Mouse (Mus musculus) neural tube, embryonic 14.5 days (tissue): ENCODE measurements around the gene Ubxn11. TPM values are rescaled to one million over a fixed set of nuclear protein-coding genes. Genes with fewer than 3 reads are reported as not detected.
"Not testable (repeated sequence)": the region's sequence is repeated elsewhere in the genome, so short reads cannot be mapped to it uniquely, and the experiment has no call there.

Experiments
- ATAC-seq: fragments of 200-750 bp; cut with Nextera tagmentation; 2 replicates; pipeline ENCODE4 v1.8.0; 2017; ENCODE audit warnings: low read depth, mild to moderate bottlenecking, moderate TSS enrichment, moderate library complexity
- H3K27ac ChIP-seq: fragments of 300-500 bp; sonication (generic); 2 replicates; pipeline ENCODE4 v1.5.1; 2014; ENCODE audit warnings: low read depth, mild to moderate bottlenecking, control low read depth, low read length, moderate library complexity, mixed read lengths
- H3K27me3 ChIP-seq: fragments of 300-500 bp; sonication (generic); 2 replicates; pipeline ENCODE4 v1.6.1; 2014; ENCODE audit warnings: low read length; ENCODE audit not compliant: control insufficient read depth, insufficient read depth
- H3K36me3 ChIP-seq: fragments of 300-500 bp; sonication (generic); 2 replicates; pipeline ENCODE4 v1.6.1; 2014; ENCODE audit warnings: low read length, mixed read lengths; ENCODE audit not compliant: control insufficient read depth, insufficient read depth
- H3K4me1 ChIP-seq: fragments of 300-500 bp; sonication (generic); 2 replicates; pipeline ENCODE4 v1.6.1; 2014; ENCODE audit warnings: low read length; ENCODE audit not compliant: control insufficient read depth, insufficient read depth
- H3K4me2 ChIP-seq: fragments of 300-500 bp; sonication (generic); 2 replicates; pipeline ENCODE4 v1.6.1; 2014; ENCODE audit warnings: mild to moderate bottlenecking, low read depth, low read length, control low read depth
- H3K4me3 ChIP-seq: fragments of 300-500 bp; sonication (generic); 2 replicates; pipeline ENCODE4 v1.5.1; 2014; ENCODE audit warnings: low read depth, low read length, control low read depth, mixed read lengths
- H3K9ac ChIP-seq: fragments of 300-500 bp; sonication (generic); replicated peaks from 2 replicates; pipeline ENCODE4 v1.6.1; 2014; ENCODE audit warnings: low read depth, mild to moderate bottlenecking, control low read depth, low read length, mixed read lengths
- H3K9me3 ChIP-seq: fragments of 300-500 bp; sonication (generic); 2 replicates; pipeline ENCODE4 v1.6.1; 2016; ENCODE audit warnings: low read length; ENCODE audit not compliant: control insufficient read depth
- WGBS: fragments of 180-500 bp; shearing (Covaris S2); extraction: QIAGEN DNeasy Blood & Tissue Kit; methylation state at CpG from one replicate; pipeline ENCODE4 v1.1.7; 2014; 5-methylcytosine and 5-hydroxymethylcytosine counted together
- polyA plus RNA-seq: library from polyadenylated mRNA; unstranded; fragments of >200 nt; fragmentation: Nextera tagmentation; extraction: Ambion mirVana; gene quantifications from 2 replicates; pipeline ENCODE4 v1.2.1, GENCODE M21; 2014

The Ubxn11 gene
- polyA plus RNA-seq, 1 experiment from 2014 or later = 26.9 TPM

DNA sequence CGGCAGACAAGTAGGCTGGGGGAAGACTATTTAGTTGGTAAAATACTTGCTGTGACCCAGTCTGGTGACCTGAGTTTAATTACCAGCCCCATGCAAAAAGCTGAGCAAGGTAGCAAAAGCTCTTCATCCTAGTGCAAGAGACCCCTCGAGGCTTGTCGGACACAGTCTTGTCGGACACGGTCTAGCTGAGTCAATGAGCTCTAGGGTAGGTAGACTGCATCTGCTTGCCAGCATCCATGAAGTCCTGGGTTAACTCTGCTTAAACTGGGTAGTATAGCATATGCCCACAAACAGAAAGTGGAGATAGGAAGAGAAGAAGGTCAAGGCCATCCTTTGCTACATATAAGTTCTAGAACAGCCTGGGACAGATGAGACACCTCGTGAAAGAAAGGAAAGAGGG is 56.4 kb downstream of the Ubxn11 start:
- no peak for ATAC-seq
- Histone ChIP-seq H3K27me3 (no peaks in the 10 kb centered on the region), H3K4me1 (no peaks in the 10 kb centered on the region), H3K9me3 (no peaks in the 10 kb centered on the region), H3K4me3 (no peak overlapping the region), H3K9ac (no peak overlapping the region), H3K36me3 (no peaks in the 10 kb centered on the region), H3K4me2 (no peak overlapping the region), H3K27ac (no peak overlapping the region)
- WGBS = 81% methylated on average over 6 of the region's 6 CpGs

DNA sequence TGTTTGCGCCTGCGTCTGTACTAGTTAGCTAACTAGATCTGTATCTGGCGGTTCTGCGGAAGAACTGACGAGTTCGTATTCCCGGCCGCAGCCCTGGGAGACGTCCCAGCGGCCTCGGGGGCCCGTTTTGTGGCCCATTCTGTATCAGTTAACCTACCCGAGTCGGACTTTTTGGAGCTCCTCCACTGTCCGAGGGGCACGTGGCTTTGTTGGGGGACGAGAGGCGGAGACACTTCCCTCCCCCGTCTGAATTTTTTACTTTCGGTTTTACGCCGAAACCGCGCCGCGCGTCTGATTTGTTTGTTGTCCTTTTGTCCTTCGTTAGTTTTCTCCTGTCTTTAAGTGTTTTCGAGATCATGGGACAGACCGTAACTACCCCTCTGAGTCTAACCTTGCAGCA is 57.7 kb downstream of the Ubxn11 start:
- H3K4me1 ChIP-seq = not testable (repeated sequence)
- 3% methylated on average over 26 of the region's 30 CpGs for WGBS

DNA sequence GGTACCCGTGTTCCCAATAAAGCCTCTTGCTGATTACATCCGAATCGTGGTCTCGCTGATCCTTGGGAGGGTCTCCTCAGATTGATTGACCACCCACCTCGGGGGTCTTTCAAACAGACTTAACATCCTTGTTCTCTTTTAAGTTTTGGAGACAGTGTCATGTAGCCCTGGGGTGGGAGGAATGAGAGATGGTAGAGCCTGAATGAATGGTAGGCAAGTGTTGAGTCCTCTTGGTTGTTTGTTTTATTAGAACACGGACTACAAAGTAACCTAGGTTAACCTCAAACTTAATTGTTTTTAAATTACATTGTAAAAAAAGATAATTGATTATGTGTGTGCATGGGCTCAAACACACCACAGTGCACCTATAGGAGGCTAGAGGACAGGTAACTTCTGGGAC is 62.2 kb downstream of the Ubxn11 start:
- H3K4me3 ChIP-seq = no peak overlapping the region
- ATAC-seq = no peak
- no peaks in the 10 kb centered on the region for H3K4me1 ChIP-seq
- H3K9ac ChIP-seq = no peak overlapping the region
- 90% methylated on average over 3 of the region's 6 CpGs for WGBS
- H3K4me2 ChIP-seq = no peak overlapping the region
- H3K27me3 ChIP-seq = no peaks in the 10 kb centered on the region
- no peaks in the 10 kb centered on the region for H3K36me3 ChIP-seq
- H3K27ac ChIP-seq = no peak overlapping the region
- H3K9me3 ChIP-seq = no peaks in the 10 kb centered on the region

More for the DNA sequence above, 57.7 kb downstream of the Ubxn11 start:
- H3K9ac ChIP-seq, H3K27me3 ChIP-seq, H3K27ac ChIP-seq, ATAC-seq, H3K36me3 ChIP-seq, H3K9me3 ChIP-seq: not testable (repeated sequence)
- Histone ChIP-seq H3K4me3 (peak overlapping the region; percentile 35), H3K4me2 (peak overlapping the region; percentile 50)

DNA sequence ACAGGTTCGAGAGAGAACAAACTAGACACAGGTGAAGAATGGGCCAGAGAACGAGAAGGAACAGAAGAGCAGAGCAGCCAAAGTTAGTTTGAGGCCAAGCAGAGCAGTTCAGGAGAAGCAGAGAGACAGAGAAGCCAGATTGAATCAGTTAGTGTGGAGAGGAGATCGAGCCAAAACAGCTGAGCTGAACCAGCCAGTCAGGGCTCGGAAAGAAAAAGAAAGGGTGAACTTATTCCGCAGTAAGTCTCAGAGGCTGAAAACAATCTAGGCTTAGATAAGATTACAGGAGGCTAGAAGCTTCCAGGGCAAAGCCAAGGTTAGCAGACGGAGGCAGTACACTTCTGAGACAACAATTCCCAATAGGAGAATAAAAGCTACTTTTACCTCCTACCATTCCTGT is 62.7 kb downstream of the Ubxn11 start:
- H3K27ac ChIP-seq = no peak overlapping the region
- H3K4me2 ChIP-seq = no peak overlapping the region
- ATAC-seq = no peak
- no peaks in the 10 kb centered on the region for H3K27me3 ChIP-seq
- H3K4me1 ChIP-seq = no peaks in the 10 kb centered on the region
- H3K36me3 ChIP-seq = no peaks in the 10 kb centered on the region
- H3K9me3 ChIP-seq = no peaks in the 10 kb centered on the region
- 89% methylated on average over 6 of the region's 6 CpGs for WGBS
- no peak overlapping the region for H3K4me3 ChIP-seq
- H3K9ac ChIP-seq = no peak overlapping the region

DNA sequence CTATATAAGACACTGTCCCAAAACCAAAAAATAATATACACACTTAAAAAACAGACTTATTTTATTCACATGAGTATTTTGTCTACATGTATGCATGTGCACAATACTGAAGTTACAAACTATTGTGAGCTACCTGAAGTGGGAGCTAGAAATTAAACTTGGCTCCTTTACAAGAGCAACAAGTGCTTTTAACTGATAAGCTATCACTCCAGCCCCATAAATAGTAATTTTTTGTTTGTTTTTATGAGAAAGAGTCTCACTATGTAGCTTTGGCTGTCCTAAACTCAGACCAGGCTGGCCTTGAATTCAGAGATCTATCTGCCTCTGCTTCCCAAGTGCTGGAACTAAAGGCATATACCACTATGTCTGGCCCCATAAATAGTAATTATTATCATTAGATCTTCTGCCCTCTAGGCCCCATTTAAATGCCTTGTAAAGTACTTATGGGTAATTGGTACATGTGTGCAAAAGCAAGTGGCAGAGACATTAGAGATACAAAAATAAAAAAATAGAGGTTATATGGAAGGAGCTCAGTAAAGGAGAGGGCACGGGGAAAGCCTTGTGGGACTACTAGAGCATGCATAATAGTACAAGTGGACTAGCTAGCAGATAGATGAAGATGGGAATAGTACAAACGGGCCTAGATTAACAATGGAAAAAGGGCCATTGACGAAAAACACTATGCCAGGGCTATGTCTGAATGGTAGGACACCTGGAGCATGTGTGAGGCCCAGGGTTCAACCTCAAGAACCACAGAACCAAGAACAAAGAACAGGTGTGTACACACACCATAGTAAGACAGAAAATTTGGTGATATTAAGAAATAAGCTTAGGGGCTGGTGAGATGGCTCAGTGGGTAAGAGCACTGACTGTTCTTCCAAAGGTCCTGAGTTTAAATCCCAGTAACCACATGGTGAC is 63.4 kb downstream of the Ubxn11 start:
- WGBS = 91% methylated on average over 3 of the region's 3 CpGs
- H3K27ac ChIP-seq = no peak overlapping the region
- no peak for ATAC-seq
- no peaks in the 10 kb centered on the region for H3K4me1 ChIP-seq
- no peak overlapping the region for H3K9ac ChIP-seq
- H3K4me3 ChIP-seq = no peak overlapping the region
- H3K27me3 ChIP-seq = no peaks in the 10 kb centered on the region
- H3K4me2 ChIP-seq = no peak overlapping the region
- H3K36me3 ChIP-seq = 0 out of 2 replicates have a peak, but pooled peaks cover 3% of the 10 kb centered on the region
- no peaks in the 10 kb centered on the region for H3K9me3 ChIP-seq

DNA sequence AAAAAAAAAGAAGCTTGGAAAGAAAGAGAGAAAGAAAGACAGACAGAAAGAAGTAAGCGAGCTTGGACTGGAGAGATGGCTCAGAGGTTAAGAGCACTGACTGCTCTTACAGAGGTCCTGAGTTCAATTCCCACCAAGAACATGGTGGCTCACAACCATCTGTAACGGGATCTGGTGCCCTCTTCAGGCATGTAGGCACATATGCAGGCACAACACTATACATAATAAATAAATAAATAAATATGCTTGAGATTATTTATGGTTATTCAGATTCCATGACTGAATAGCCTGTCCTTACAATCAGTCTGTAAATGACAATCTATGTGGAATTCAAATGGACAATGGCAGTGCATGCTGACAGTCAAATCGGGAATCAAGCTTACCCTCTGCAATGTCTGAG is 64.5 kb downstream of the Ubxn11 start:
- Histone ChIP-seq H3K27ac (no peak overlapping the region), H3K9me3 (no peaks in the 10 kb centered on the region), H3K4me3 (no peak overlapping the region), H3K27me3 (no peaks in the 10 kb centered on the region), H3K36me3 (0 out of 2 replicates have a peak, but pooled peaks cover 3% of the 10 kb centered on the region), H3K9ac (no peak overlapping the region), H3K4me2 (no peak overlapping the region), H3K4me1 (no peaks in the 10 kb centered on the region)
- 91% methylated on average over 3 of the region's 3 CpGs for WGBS
- ATAC-seq = no peak

DNA sequence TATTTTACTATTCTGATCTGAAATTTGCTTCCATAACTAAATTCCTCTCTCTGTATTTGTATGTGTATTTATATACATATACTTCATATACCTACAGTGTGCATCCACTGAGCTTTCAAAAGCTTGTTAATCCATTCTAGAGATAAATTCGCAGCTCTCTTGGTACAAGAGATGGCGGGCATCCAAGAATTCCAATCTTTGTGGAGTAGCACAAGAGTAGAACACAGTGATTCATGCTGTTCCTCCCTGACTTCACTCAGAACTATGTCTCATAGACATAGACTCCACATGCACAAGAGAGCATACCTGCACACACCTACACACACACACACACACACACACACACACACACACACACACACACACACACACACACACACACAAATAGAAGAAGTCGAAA is 70.0 kb downstream of the Ubxn11 start:
- Histone ChIP-seq H3K4me2 (no peak overlapping the region), H3K36me3 (0 out of 2 replicates have a peak, but pooled peaks cover 3% of the 10 kb centered on the region), H3K27me3 (no peaks in the 10 kb centered on the region), H3K4me1 (no peaks in the 10 kb centered on the region), H3K9me3 (no peaks in the 10 kb centered on the region), H3K9ac (no peak overlapping the region), H3K4me3 (no peak overlapping the region), H3K27ac (no peak overlapping the region)
- 84% methylated on average over 3 of the region's 3 CpGs for WGBS
- ATAC-seq = no peak

Other genes starting within 250 kb of the Ubxn11 start
- gene Rps6ka1, start 214.8 kb upstream of the Ubxn11 start, polyA plus RNA-seq = 22.4 and 24.1 TPM in 2 replicates
- gene Hmgn2, start 133.9 kb upstream of the Ubxn11 start, polyA plus RNA-seq = 1,100 and 1,186 TPM in 2 replicates
- 48.8 and 48.9 TPM in 2 replicates for gene Dhdds, start 101.7 kb upstream of the Ubxn11 start, polyA plus RNA-seq
- gene Lin28a, start 83.7 kb upstream of the Ubxn11 start, polyA plus RNA-seq = 0.09 and 0.28 TPM in 2 replicates
- gene Zfp683, start 48.7 kb upstream of the Ubxn11 start, polyA plus RNA-seq = not detected in 2 replicates
- gene Crybg2, start 41.8 kb upstream of the Ubxn11 start, polyA plus RNA-seq = 1.6 and 2.9 TPM in 2 replicates
- 2.1 and 4.7 TPM in 2 replicates for gene Cd52, start 7.5 kb upstream of the Ubxn11 start, polyA plus RNA-seq
- gene Sh3bgrl3, start 26.2 kb downstream of the Ubxn11 start, polyA plus RNA-seq = 395 and 405 TPM in 2 replicates
- 14.8 and 18.2 TPM in 2 replicates for gene Cep85, start 84.5 kb downstream of the Ubxn11 start, polyA plus RNA-seq
- not detected in 2 replicates for gene Gm7534, start 100.4 kb downstream of the Ubxn11 start, polyA plus RNA-seq
- gene Catsper4, start 124.8 kb downstream of the Ubxn11 start, polyA plus RNA-seq = not detected in 2 replicates
- 0.16 TPM in 1 of 2 replicates, not detected in the other for gene Cnksr1, start 135.8 kb downstream of the Ubxn11 start, polyA plus RNA-seq
- gene E130218I03Rik, start 141.1 kb downstream of the Ubxn11 start, polyA plus RNA-seq = 0.44 TPM in 1 of 2 replicates, not detected in the other
- 12.4 and 15.6 TPM in 2 replicates for gene Zfp593, start 143.0 kb downstream of the Ubxn11 start, polyA plus RNA-seq
- gene Gm30191, start 144.4 kb downstream of the Ubxn11 start, polyA plus RNA-seq = not detected in 2 replicates
- gene Grrp1, start 151.5 kb downstream of the Ubxn11 start, polyA plus RNA-seq = 13.4 and 15.4 TPM in 2 replicates
- gene Pdik1l, start 185.3 kb downstream of the Ubxn11 start, polyA plus RNA-seq = 38.5 and 43.9 TPM in 2 replicates
- gene Trim63, start 212.6 kb downstream of the Ubxn11 start, polyA plus RNA-seq = 0.39 and 0.50 TPM in 2 replicates
- gene Slc30a2, start 240.6 kb downstream of the Ubxn11 start, polyA plus RNA-seq = 0.10 and 0.16 TPM in 2 replicates